Mouse (Mus musculus) CH12.LX (cell line): ENCODE results near the gene Timm13.

Experiments
- BHLHE40 ChIP-seq: IDR thresholded peaks from 2 replicates; pipeline ENCODE4 v1.6.1; 2011; ENCODE audit warnings: mild to moderate bottlenecking, low read depth, low read length, improper control_type of control experiment
- CTCF ChIP-seq, 2 experiments: IDR thresholded peaks in 1 of 2; conservative IDR thresholded peaks in 1 of 2; 2 replicates each; pipeline ENCODE4 v1.5.1; 2011 to 2012; ENCODE audit warnings: low read depth in 2 of 2, low read length in 2 of 2, improper control_type of control experiment in 1 of 2, inconsistent platforms in 1 of 2, mild to moderate bottlenecking in 1 of 2, moderate library complexity in 1 of 2
- GABPA ChIP-seq: IDR thresholded peaks from 2 replicates; pipeline ENCODE4 v1.6.1; 2012; ENCODE audit warnings: low read depth, low read length, improper control_type of control experiment, inconsistent platforms; ENCODE audit not compliant: insufficient replicate concordance
- JUND ChIP-seq: conservative IDR thresholded peaks from 2 replicates; pipeline ENCODE4 v1.6.1; 2011; ENCODE audit warnings: low read depth, low read length, improper control_type of control experiment
- PAX5 ChIP-seq: IDR thresholded peaks from 2 replicates; pipeline ENCODE4 v1.6.1; 2012; ENCODE audit warnings: low read length, inconsistent platforms, mixed read lengths
- POLR2A ChIP-seq: IDR thresholded peaks from 2 replicates; pipeline ENCODE4 v1.6.1; 2011; ENCODE audit warnings: low read depth, mild to moderate bottlenecking, improper control_type of control experiment, low read length
- RAD21 ChIP-seq: IDR thresholded peaks from 2 replicates; pipeline ENCODE4 v1.6.1; 2011; ENCODE audit warnings: low read depth, mild to moderate bottlenecking, low read length, improper control_type of control experiment, moderate library complexity
- ZKSCAN1 ChIP-seq: IDR thresholded peaks from 2 replicates; pipeline ENCODE4 v1.6.1; 2012; ENCODE audit warnings: low read depth, inconsistent platforms, low read length, improper control_type of control experiment, borderline replicate concordance
- ZMIZ1 ChIP-seq: IDR thresholded peaks from 2 replicates; pipeline ENCODE4 v1.6.1; 2012; ENCODE audit warnings: low read depth, mild to moderate bottlenecking, inconsistent platforms, low read length, improper control_type of control experiment

GRCm38 (mm10) chr10:80946684-80947437 lies 46.1 kb upstream of the Timm13 start:
- TF ChIP-seq POLR2A = no peak
- TF ChIP-seq CTCF (conservative IDR thresholded peaks at IDR 0.05 in 1 of 2, IDR thresholded peaks at IDR 0.05 in 1 of 2; ENCODE audit: low read depth in 2 of 2, low read length in 2 of 2) = peak; percentile 47 to 61
- TF ChIP-seq PAX5 = no peak
- TF ChIP-seq GABPA = no peak
- TF ChIP-seq BHLHE40 = no peak
- no peak for TF ChIP-seq ZMIZ1
- no peak for TF ChIP-seq JUND
- TF ChIP-seq RAD21 = no peak
- no peak for TF ChIP-seq ZKSCAN1
